Mouse (Mus musculus): ENCODE results near the gene Ciita. TPM values are rescaled to one million over a fixed set of nuclear protein-coding genes. Genes with fewer than 3 reads are reported as not detected.

Ciita gene
- 0.40 and 0.67 TPM in 2 replicates for polyA plus RNA-seq (2015; fragmentation: Nextera tagmentation; extraction: Ambion mirVana)

- no peak within 1 kb of the TSS for H3K4me3 ChIP-seq (replicated peaks)
- no peak within 1 kb of the TSS for H3K9ac ChIP-seq (replicated peaks)
- no peaks in the 10 kb centered on the region for H3K27me3 ChIP-seq
- no peak within 1 kb of the TSS for H3K4me2 ChIP-seq (replicated peaks)
- H3K9me3 ChIP-seq = no peaks in the 10 kb centered on the region
- H3K4me1 ChIP-seq (replicated peaks) = no peaks in the 10 kb centered on the region
- H3K36me3 ChIP-seq = no peaks in the 10 kb centered on the region
- 84% methylated on average over 5 of the region's 5 CpGs for WGBS
- H3K27ac ChIP-seq = no peak within 1 kb of the TSS
- no peak for ATAC-seq
These were observed at the start of gene Ciita for GRCm38 (mm10) chr16:10479857-10480256. Gene Ciita (plus strand): TSS chr16:10480059.

- WGBS = 85% methylated on average over 1 of the region's 1 CpGs
These were observed 47.9 kb upstream of the Ciita start for GRCm38 (mm10) chr16:10431911-10432310.

GRCm38 (mm10) chr16:10432387-10432786, 47.5 kb upstream of the Ciita start:
- no peak overlapping the region for H3K9ac ChIP-seq (replicated peaks)
- H3K4me2 ChIP-seq (replicated peaks) = no peak overlapping the region
- peaks cover 24% of the 10 kb centered on the region for H3K36me3 ChIP-seq
- H3K4me1 ChIP-seq (replicated peaks) = no peaks in the 10 kb centered on the region
- no peaks in the 10 kb centered on the region for H3K27me3 ChIP-seq
- no peaks in the 10 kb centered on the region for H3K9me3 ChIP-seq
- no peak overlapping the region for H3K27ac ChIP-seq
- ATAC-seq = no peak
- no peak overlapping the region for H3K4me3 ChIP-seq (replicated peaks)
- WGBS = 89% methylated on average over 4 of the region's 4 CpGs

More at GRCm38 (mm10) chr16:10431911-10432310, 47.9 kb upstream of the Ciita start:
- Histone ChIP-seq H3K27ac (no peak overlapping the region), H3K27me3 (no peaks in the 10 kb centered on the region), H3K4me2 (replicated peaks) (no peak overlapping the region), H3K4me1 (replicated peaks) (no peaks in the 10 kb centered on the region), H3K9me3 (no peaks in the 10 kb centered on the region), H3K9ac (replicated peaks) (no peak overlapping the region), H3K36me3 (peaks cover 29% of the 10 kb centered on the region), H3K4me3 (replicated peaks) (no peak overlapping the region)
- no peak for ATAC-seq

GRCm38 (mm10) chr16:10433344-10433743, 46.5 kb upstream of the Ciita start:
- H3K9me3 ChIP-seq = no peaks in the 10 kb centered on the region
- no peak overlapping the region for H3K4me2 ChIP-seq (replicated peaks)
- H3K4me3 ChIP-seq (replicated peaks) = no peak overlapping the region
- H3K27me3 ChIP-seq = no peaks in the 10 kb centered on the region
- no peaks in the 10 kb centered on the region for H3K4me1 ChIP-seq (replicated peaks)
- no peak overlapping the region for H3K9ac ChIP-seq (replicated peaks)
- ATAC-seq = no peak
- no peak overlapping the region for H3K27ac ChIP-seq
- H3K36me3 ChIP-seq = peaks cover 27% of the 10 kb centered on the region
- WGBS = 92% methylated on average over 5 of the region's 5 CpGs

- H3K27ac ChIP-seq = no peak overlapping the region
- ATAC-seq = no peak
- no peak overlapping the region for H3K9ac ChIP-seq (replicated peaks)
- peaks cover 36% of the 10 kb centered on the region for H3K36me3 ChIP-seq
- H3K9me3 ChIP-seq = no peaks in the 10 kb centered on the region
- H3K4me3 ChIP-seq (replicated peaks) = no peak overlapping the region
- WGBS = 90% methylated on average over 6 of the region's 6 CpGs
- H3K4me1 ChIP-seq (replicated peaks) = no peaks in the 10 kb centered on the region
- no peak overlapping the region for H3K4me2 ChIP-seq (replicated peaks)
- H3K27me3 ChIP-seq = no peaks in the 10 kb centered on the region
These were observed 43.7 kb upstream of the Ciita start for GRCm38 (mm10) chr16:10436166-10436565.

- Histone ChIP-seq H3K9me3 (no peaks in the 10 kb centered on the region), H3K4me2 (replicated peaks) (no peak overlapping the region), H3K36me3 (peaks cover 23% of the 10 kb centered on the region), H3K4me3 (replicated peaks) (no peak overlapping the region), H3K4me1 (replicated peaks) (peaks cover 5% of the 10 kb centered on the region), H3K27me3 (no peaks in the 10 kb centered on the region), H3K27ac (no peak overlapping the region), H3K9ac (replicated peaks) (no peak overlapping the region)
- no peak for ATAC-seq
- 83% methylated on average over 5 of the region's 5 CpGs for WGBS
These were observed 41.8 kb upstream of the Ciita start for GRCm38 (mm10) chr16:10438055-10438454.

- H3K4me1 ChIP-seq (replicated peaks) = peaks cover 33% of the 10 kb centered on the region
- 93% methylated on average over 6 of the region's 6 CpGs for WGBS
- no peak for ATAC-seq
These were observed 38.5 kb upstream of the Ciita start for GRCm38 (mm10) chr16:10441328-10441727.

GRCm38 (mm10) chr16:10441761-10442160, 38.1 kb upstream of the Ciita start:
- H3K4me1 ChIP-seq (replicated peaks) = peaks cover 35% of the 10 kb centered on the region
- WGBS = 95% methylated on average over 4 of the region's 4 CpGs
- peaks cover 23% of the 10 kb centered on the region for H3K36me3 ChIP-seq
- no peaks in the 10 kb centered on the region for H3K27me3 ChIP-seq
- no peaks in the 10 kb centered on the region for H3K9me3 ChIP-seq
- H3K9ac ChIP-seq (replicated peaks) = no peak overlapping the region
- no peak overlapping the region for H3K4me2 ChIP-seq (replicated peaks)
- no peak overlapping the region for H3K27ac ChIP-seq
- no peak overlapping the region for H3K4me3 ChIP-seq (replicated peaks)
- ATAC-seq = no peak

More at GRCm38 (mm10) chr16:10441328-10441727, 38.5 kb upstream of the Ciita start:
- Histone ChIP-seq H3K4me2 (replicated peaks) (no peak overlapping the region), H3K4me3 (replicated peaks) (no peak overlapping the region), H3K9ac (replicated peaks) (no peak overlapping the region), H3K9me3 (no peaks in the 10 kb centered on the region), H3K27me3 (no peaks in the 10 kb centered on the region), H3K36me3 (peaks cover 23% of the 10 kb centered on the region), H3K27ac (no peak overlapping the region)

- Histone ChIP-seq H3K4me3 (replicated peaks) (no peak overlapping the region), H3K36me3 (peaks cover 11% of the 10 kb centered on the region), H3K9me3 (no peaks in the 10 kb centered on the region), H3K9ac (replicated peaks) (no peak overlapping the region), H3K27ac (no peak overlapping the region), H3K27me3 (no peaks in the 10 kb centered on the region), H3K4me1 (replicated peaks) (peaks cover 43% of the 10 kb centered on the region), H3K4me2 (replicated peaks) (no peak overlapping the region)
- no peak for ATAC-seq
These were observed 36.1 kb upstream of the Ciita start for GRCm38 (mm10) chr16:10443723-10444122.

- peak; percentile 40 for ATAC-seq
- H3K9me3 ChIP-seq = no peaks in the 10 kb centered on the region
- peaks cover 43% of the 10 kb centered on the region for H3K4me1 ChIP-seq (replicated peaks)
- H3K27me3 ChIP-seq = no peaks in the 10 kb centered on the region
- 13% methylated on average over 13 of the region's 13 CpGs for WGBS
- H3K4me2 ChIP-seq (replicated peaks) = peak overlapping the region; percentile 72
- H3K36me3 ChIP-seq = no peaks in the 10 kb centered on the region; the same call in 1 of the 2 replicates
- peak overlapping the region; percentile 78 for H3K9ac ChIP-seq (replicated peaks)
- peak overlapping the region; percentile 61 for H3K4me3 ChIP-seq (replicated peaks)
- peak overlapping the region; percentile 87 for H3K27ac ChIP-seq
These were observed 33.1 kb upstream of the Ciita start for GRCm38 (mm10) chr16:10446573-10447263.

GRCm38 (mm10) chr16:10447264-10447594, 32.6 kb upstream of the Ciita start, which contains the start of gene Tvp23a:
Gene Tvp23a (minus strand): TSS chr16:10447362.
- H3K4me2 ChIP-seq (replicated peaks) = peak within 1 kb of the TSS; percentile 72
- WGBS = 2% methylated on average over 12 of the region's 12 CpGs
- peak within 1 kb of the TSS; percentile 78 for H3K9ac ChIP-seq (replicated peaks)
- H3K27me3 ChIP-seq = no peaks in the 10 kb centered on the region
- H3K27ac ChIP-seq = peak within 1 kb of the TSS; percentile 87
- H3K36me3 ChIP-seq = no peaks in the 10 kb centered on the region; the same call in 1 of the 2 replicates
- H3K4me1 ChIP-seq (replicated peaks) = peaks cover 43% of the 10 kb centered on the region
- H3K4me3 ChIP-seq (replicated peaks) = peak within 1 kb of the TSS; percentile 61
- no peaks in the 10 kb centered on the region for H3K9me3 ChIP-seq
- ATAC-seq = peak; percentile 99

- H3K27ac ChIP-seq = no peak overlapping the region
- peaks cover 38% of the 10 kb centered on the region for H3K4me1 ChIP-seq (replicated peaks)
- no peaks in the 10 kb centered on the region for H3K9me3 ChIP-seq
- H3K9ac ChIP-seq (replicated peaks) = peak overlapping the region; percentile 78
- peak; percentile 7; the same call in 1 of the 2 replicates for ATAC-seq
- H3K27me3 ChIP-seq = no peaks in the 10 kb centered on the region
- 71% methylated on average over 2 of the region's 2 CpGs for WGBS
- H3K4me3 ChIP-seq (replicated peaks) = peak overlapping the region; percentile 61
- no peaks in the 10 kb centered on the region; the same call in 1 of the 2 replicates for H3K36me3 ChIP-seq
- H3K4me2 ChIP-seq (replicated peaks) = peak overlapping the region; percentile 72
These were observed 32.1 kb upstream of the Ciita start for GRCm38 (mm10) chr16:10447781-10448180.
